Comparison of ENCODE assay signal across 11 mouse cellular contexts in the genomic region with DNA sequence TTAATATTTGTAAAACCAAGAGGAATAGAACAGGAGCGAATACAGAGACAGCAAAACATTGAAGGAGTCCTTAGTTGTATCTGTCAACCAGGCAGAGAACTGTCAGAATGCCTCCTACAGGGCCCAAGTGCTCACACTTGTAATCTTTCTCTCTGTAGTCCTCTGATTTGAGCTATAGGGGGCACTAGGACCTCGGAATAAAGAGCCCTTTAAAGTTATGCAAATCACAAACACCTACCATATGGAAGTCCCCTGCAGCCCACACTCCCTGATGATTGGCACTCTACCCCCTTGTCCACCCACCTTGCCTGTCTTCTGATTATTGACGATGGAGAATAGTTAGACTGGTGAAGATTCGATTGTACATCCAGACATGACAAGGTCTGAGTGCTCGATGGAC.
A peak's percentile ranks its signal among the peaks of the same experiment; 100 is the strongest.
DNase-seq lines count a peak whose midpoint lies in the region; ATAC-seq and TF ChIP-seq lines count a peak whose summit lies in the region.
"Had no signal": no experiment of that assay in that cellular context is flagged by ENCODE, and none has a peak within 500 bp of the region (broad histone marks: within the 10 kb centered on the region; RNA-seq: fewer than 3 reads in every experiment).

No protein-coding gene starts in this region.

- no peak overlapping the region for H3K4me2 ChIP-seq in forebrain, embryonic 15.5 days (replicated peaks)
- H3K4me2 ChIP-seq in forebrain, embryonic 13.5 days = no peak overlapping the region
- no peak overlapping the region for H3K4me2 ChIP-seq in kidney, embryonic 14.5 days (replicated peaks; ENCODE audit: low read depth, low read length)
- H3K4me2 ChIP-seq: heart, embryonic 11.5 days; liver, embryonic 15.5 days had no signal

- H3K27ac ChIP-seq in forebrain, embryonic 15.5 days (replicated peaks) = no peak overlapping the region
- H3K27ac ChIP-seq in forebrain, embryonic 13.5 days = no peak overlapping the region
- H3K27ac ChIP-seq in liver, adult 2 months (replicated peaks; ENCODE audit: insufficient read depth, low read depth, low read length) = no peak overlapping the region
- H3K27ac ChIP-seq in kidney, embryonic 14.5 days (ENCODE audit: low read depth, low read length) = no peak overlapping the region
- H3K27ac ChIP-seq: liver, embryonic 15.5 days had no signal

- H3K79me2 ChIP-seq in liver, adult 2 months (ENCODE audit: control insufficient read depth, insufficient read depth, low read length) = no peaks in the 10 kb centered on the region

- H3K36me3 ChIP-seq in forebrain, embryonic 15.5 days = no peaks in the 10 kb centered on the region
- no peaks in the 10 kb centered on the region for H3K36me3 ChIP-seq in forebrain, embryonic 13.5 days (ENCODE audit: poor library complexity, severe bottlenecking)
- no peaks in the 10 kb centered on the region for H3K36me3 ChIP-seq in liver, adult 2 months (ENCODE audit: control insufficient read depth, insufficient read depth, low read length)
- H3K36me3 ChIP-seq in kidney, embryonic 14.5 days (ENCODE audit: control insufficient read depth, insufficient read depth, low read length) = no peaks in the 10 kb centered on the region
- H3K36me3 ChIP-seq: liver, embryonic 15.5 days had no signal

- 0 out of 2 replicates have a peak, but pooled peaks have one; percentile 26 for ATAC-seq in forebrain, embryonic 15.5 days (replicated peaks)
- ATAC-seq in forebrain, embryonic 13.5 days = no peak
- 0 out of 2 replicates have a peak, but pooled peaks have one; percentile 42 for ATAC-seq in megakaryocyte progenitor cell, adult 5-6 weeks (replicated peaks; ENCODE audit: poor library complexity)
- no peak for ATAC-seq in kidney, embryonic 14.5 days (ENCODE audit: low FRiP score, low TSS enrichment)
- ATAC-seq: midbrain, embryonic 16.5 days had no signal

- no peaks in the 10 kb centered on the region for H3K27me3 ChIP-seq in forebrain, embryonic 15.5 days
- no peaks in the 10 kb centered on the region for H3K27me3 ChIP-seq in forebrain, embryonic 13.5 days
- H3K27me3 ChIP-seq in liver, adult 2 months (ENCODE audit: control insufficient read depth, insufficient read depth, low read length) = no peaks in the 10 kb centered on the region
- no peaks in the 10 kb centered on the region for H3K27me3 ChIP-seq in kidney, embryonic 14.5 days (ENCODE audit: control insufficient read depth, insufficient read depth, low read length)
- H3K27me3 ChIP-seq: liver, embryonic 15.5 days had no signal

- WGBS in forebrain, embryonic 15.5 days = 67% methylated on average over 5 of the region's 5 CpGs
- 73% methylated on average over 5 of the region's 5 CpGs for WGBS in forebrain, embryonic 13.5 days
- WGBS in liver, adult 2 months = 66% methylated on average over 5 of the region's 5 CpGs
- WGBS in kidney, embryonic 14.5 days = 69% methylated on average over 5 of the region's 5 CpGs

- no peak overlapping the region for H3K9ac ChIP-seq in forebrain, embryonic 15.5 days (replicated peaks)
- no peak overlapping the region for H3K9ac ChIP-seq in forebrain, embryonic 13.5 days
- no peak overlapping the region for H3K9ac ChIP-seq in liver, adult 2 months (ENCODE audit: low read depth, low read length)
- no peak overlapping the region for H3K9ac ChIP-seq in kidney, embryonic 14.5 days (ENCODE audit: low read depth, low read length)
- H3K9ac ChIP-seq: liver, embryonic 15.5 days had no signal

- no peak for TF ChIP-seq POLR2A in liver, adult 2 months (IDR thresholded peaks at IDR 0.05; ENCODE audit: extremely low read depth, insufficient read depth, low read length)

- DNase-seq in liver, adult 2 months (ENCODE audit: extremely low read depth, low read depth, low spot score) = peak; percentile 1
- DNase-seq in liver = no peak
- DNase-seq in ZHBTc4 (ENCODE audit: low read depth, low spot score) = peak; percentile 27
- no peak for DNase-seq in thymus, postnatal 0 days (ENCODE audit: low spot score)

- no peak overlapping the region for H3K4me3 ChIP-seq in forebrain, embryonic 15.5 days
- no peak overlapping the region for H3K4me3 ChIP-seq in forebrain, embryonic 13.5 days
- H3K4me3 ChIP-seq in liver, adult 2 months (ENCODE audit: insufficient read depth, low read depth, low read length) = no peak overlapping the region
- no peak overlapping the region for H3K4me3 ChIP-seq in kidney, embryonic 14.5 days (ENCODE audit: low read length)
- H3K4me3 ChIP-seq: liver, embryonic 15.5 days had no signal

- H3K4me1 ChIP-seq in forebrain, embryonic 15.5 days = no peaks in the 10 kb centered on the region
- H3K4me1 ChIP-seq in forebrain, embryonic 13.5 days = no peaks in the 10 kb centered on the region
- no peaks in the 10 kb centered on the region for H3K4me1 ChIP-seq in liver, adult 2 months (ENCODE audit: control insufficient read depth, insufficient read depth, low read length)
- no peaks in the 10 kb centered on the region for H3K4me1 ChIP-seq in kidney, embryonic 14.5 days (ENCODE audit: control insufficient read depth, insufficient read depth, low read length)
- H3K4me1 ChIP-seq: liver, embryonic 15.5 days had no signal

- H3K9me3 ChIP-seq in forebrain, embryonic 15.5 days = no peaks in the 10 kb centered on the region
- H3K9me3 ChIP-seq in forebrain, embryonic 13.5 days (replicated peaks) = no peaks in the 10 kb centered on the region
- H3K9me3 ChIP-seq in kidney, embryonic 14.5 days (ENCODE audit: control insufficient read depth, low read length) = no peaks in the 10 kb centered on the region
- H3K9me3 ChIP-seq: liver, embryonic 15.5 days had no signal

- no peak for TF ChIP-seq CTCF in liver, adult 2 months (IDR thresholded peaks at IDR 0.05; ENCODE audit: low read depth, low read length)

Comparison
In these comparisons a context has a peak if more than half of its experiments do, and no peak if none do; other contexts are left out.
1. ATAC-seq: peak in forebrain, embryonic 15.5 days (single experiment) and megakaryocyte progenitor cell, adult 5-6 weeks (single experiment); none in forebrain, embryonic 13.5 days (single experiment) and kidney, embryonic 14.5 days (single experiment).
2. DNase-seq: peak in liver, adult 2 months (single experiment) and ZHBTc4 (single experiment); none in liver (single experiment) and thymus, postnatal 0 days (single experiment).